Mouse (Mus musculus) adrenal gland, postnatal 0 days (tissue): Measurements from ENCODE around the gene Gm30083. TPM values are rescaled to one million over a fixed set of nuclear protein-coding genes. Genes with fewer than 3 reads are reported as not detected.

Experiments
- polyA plus RNA-seq: library from polyadenylated mRNA; unstranded; fragments of >200 nt; fragmentation: Nextera tagmentation; extraction: Ambion mirVana; gene quantifications from 2 replicates; pipeline ENCODE4 v1.2.1, GENCODE M21; 2015

The Gm30083 gene
- not detected in 2 replicates for polyA plus RNA-seq

DNA sequence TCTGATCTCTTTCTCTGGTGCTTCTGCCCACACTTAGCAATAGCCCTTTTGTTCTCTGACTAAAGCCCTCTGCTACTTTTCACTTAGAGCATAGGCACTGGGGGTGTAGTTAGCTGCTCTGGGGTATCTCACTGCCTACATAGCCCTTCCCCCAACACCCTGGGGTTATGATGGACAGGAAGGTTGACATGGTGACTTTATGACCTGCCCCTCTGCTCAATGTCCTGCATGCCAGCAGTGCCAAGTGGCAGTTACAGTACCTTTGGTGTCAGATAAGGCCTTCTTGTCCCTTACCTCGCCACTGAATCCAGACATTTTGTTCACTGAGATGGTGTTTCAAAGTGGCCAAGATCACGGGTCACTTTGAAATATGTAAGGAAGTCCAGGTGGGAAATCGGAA lies at the start of gene Gm30083:
TSS of gene Gm30083 (minus strand) at position 120 of the 400 bp plus-strand sequence.

DNA sequence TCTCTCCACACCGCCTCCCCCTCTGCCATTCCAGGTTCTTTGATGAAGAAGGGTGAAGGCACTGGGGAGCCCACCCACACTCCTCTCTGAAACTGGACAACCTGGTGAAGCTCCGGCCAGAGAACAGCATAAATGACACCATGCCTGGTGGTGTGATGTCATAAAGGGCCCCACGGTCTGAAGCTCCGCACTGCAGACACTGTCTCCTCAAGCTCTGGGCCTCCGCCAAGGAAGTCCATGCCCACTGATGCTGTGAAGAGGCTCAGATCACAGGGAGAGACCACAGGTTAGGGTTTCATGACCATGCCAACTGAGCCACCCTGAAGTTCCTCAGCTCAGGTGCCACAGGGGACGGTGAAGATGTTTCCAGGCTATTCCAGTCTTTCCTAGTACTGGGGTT lies 37.5 kb upstream of the Gm30083 start, which contains the start of gene Antxrl:
TSS of gene Antxrl (plus strand) at position 192 of the 400 bp plus-strand sequence.

DNA sequence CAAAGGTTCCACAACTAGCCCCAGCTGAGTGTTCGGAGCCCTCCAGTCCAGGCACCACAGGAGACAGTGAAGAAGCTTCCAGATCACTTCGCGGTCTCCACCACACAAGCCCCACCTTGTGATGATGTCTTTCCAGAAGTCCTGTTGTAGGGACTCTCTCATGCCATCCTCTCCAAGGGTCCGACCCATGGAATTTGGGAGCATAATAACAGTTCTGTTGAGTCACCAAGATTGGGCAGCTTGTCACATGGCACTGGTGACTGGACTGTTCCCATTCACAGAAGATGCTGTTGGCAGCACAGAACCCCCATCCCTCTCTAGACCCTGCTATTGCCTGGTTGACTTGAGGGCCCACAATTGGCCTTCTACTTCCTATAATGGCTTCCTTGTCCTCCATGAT lies 1.4 kb upstream of the Gm30083 start, which contains the start of gene Gm5460:
TSS of gene Gm5460 (plus strand) at position 378 of the 400 bp plus-strand sequence.

DNA sequence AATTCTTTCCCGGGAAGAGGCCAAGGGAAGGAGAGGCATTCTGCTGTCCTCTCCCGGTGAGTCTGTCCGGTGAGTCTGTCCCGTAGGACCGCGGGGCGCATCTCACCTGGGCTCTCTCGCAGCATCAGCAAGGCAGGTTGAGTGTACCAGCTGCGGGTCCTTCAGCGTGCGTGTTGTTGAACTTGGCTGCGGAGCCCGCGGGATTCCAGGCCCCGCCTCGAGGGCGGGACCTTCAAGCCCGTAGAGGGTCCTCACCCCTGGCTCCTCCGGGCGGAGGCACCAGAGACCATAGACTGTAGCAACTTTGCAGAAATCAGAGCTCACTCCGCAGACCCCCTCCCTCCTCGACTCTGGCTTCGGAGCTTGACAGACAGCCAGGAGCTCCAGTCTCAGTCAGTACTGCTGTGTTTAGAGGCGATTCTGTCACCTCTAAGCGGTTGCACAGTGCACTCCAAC lies 36.4 kb downstream of the Gm30083 start, which contains the start of gene Zfp488:
TSS of gene Zfp488 (minus strand) at position 161 of the 456 bp plus-strand sequence.

DNA sequence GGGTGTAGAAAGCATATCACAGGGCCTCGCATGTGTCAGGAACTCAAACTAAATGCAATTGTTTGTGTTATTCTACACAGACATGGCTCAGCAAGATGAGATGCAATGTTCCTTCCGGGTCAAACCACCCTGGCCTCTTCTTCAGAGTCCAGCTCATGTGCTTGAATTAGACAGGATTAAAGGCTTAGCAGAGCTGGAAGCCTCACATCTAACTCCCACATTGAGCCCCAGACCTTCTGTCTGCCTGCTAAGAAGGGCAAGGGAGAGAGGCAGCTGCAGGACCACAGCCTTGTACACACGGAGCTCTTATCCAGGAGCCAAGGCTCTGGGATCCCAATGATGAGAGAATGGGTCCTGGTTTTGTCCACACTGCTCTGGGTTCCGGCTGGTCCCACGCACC lies 61.2 kb downstream of the Gm30083 start, which contains the start of gene Rbp3:
TSS of gene Rbp3 (plus strand) at position 243 of the 400 bp plus-strand sequence.

DNA sequence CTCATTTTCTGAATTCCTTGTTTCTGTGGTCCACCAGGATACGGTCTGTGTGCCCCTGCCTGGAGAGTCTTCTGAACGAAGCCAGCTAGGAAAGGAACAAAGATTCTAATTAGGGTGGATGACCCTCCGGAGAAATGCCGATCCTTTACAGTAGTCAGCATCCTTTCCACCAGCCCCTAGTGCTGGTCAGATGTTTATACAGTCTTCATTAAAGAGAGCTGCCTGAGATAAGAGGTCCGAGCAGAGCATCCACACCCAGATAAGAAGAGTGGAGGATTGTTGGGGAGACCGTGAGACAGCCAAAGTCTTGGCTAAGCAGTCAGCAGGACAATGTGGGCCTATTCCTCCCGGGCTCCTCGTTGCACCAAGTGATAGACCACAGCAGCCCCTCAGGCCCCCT lies 74.2 kb downstream of the Gm30083 start, which contains the start of gene Gdf2:
TSS of gene Gdf2 (plus strand) at position 301 of the 400 bp plus-strand sequence.

Other genes starting within 250 kb of the Gm30083 start
- 13.1 and 16.1 TPM in 2 replicates for gene Gdf10, start 91.6 kb downstream of the Gm30083 start, polyA plus RNA-seq
- 0.50 and 0.60 TPM in 2 replicates for gene Gdf2, start 74.1 kb downstream of the Gm30083 start, polyA plus RNA-seq
- not detected in 2 replicates for gene Rbp3, start 61.2 kb downstream of the Gm30083 start, polyA plus RNA-seq
- not detected in 2 replicates for gene Zfp488, start 36.4 kb downstream of the Gm30083 start, polyA plus RNA-seq
- gene Gm5460, start 1.6 kb upstream of the Gm30083 start, polyA plus RNA-seq = 0.06 and 0.17 TPM in 2 replicates
- not detected in 2 replicates for gene Antxrl, start 37.5 kb upstream of the Gm30083 start, polyA plus RNA-seq
- gene Anxa8, start 70.8 kb upstream of the Gm30083 start, polyA plus RNA-seq = 4.6 and 5.2 TPM in 2 replicates
- 0.32 TPM in 1 of 2 replicates, not detected in the other for gene A630023A22Rik, start 87.6 kb upstream of the Gm30083 start, polyA plus RNA-seq
- 0.11 TPM in 1 of 2 replicates, not detected in the other for gene Npy4r, start 137.3 kb upstream of the Gm30083 start, polyA plus RNA-seq
- 0.50 and 0.87 TPM in 2 replicates for gene Gprin2, start 186.5 kb upstream of the Gm30083 start, polyA plus RNA-seq
- 0.43 and 0.69 TPM in 2 replicates for gene Syt15, start 204.4 kb upstream of the Gm30083 start, polyA plus RNA-seq